Mouse (Mus musculus) cerebellum, postnatal 36 days (tissue): ENCODE results near the gene Zfp384.

Experiments used
- DNase-seq, 2 experiments: peaks; one replicate each; pipeline ENCODE4 v3.0.0; 2021 to 2022; ENCODE audit warnings: mixed read lengths in 2 of 2

Gene Zfp384

GRCm38 (mm10) chr6:125009129-125009180 is at the start of gene Zfp384:
Gene Zfp384 (plus strand): TSS chr6:125009145.
- no peak for DNase-seq

- DNase-seq, result no peak
Observed at GRCm38 (mm10) chr6:124959960-124960359, 49.0 kb upstream of the Zfp384 start.

- no peak for DNase-seq
Observed at GRCm38 (mm10) chr6:124961021-124961420, 47.9 kb upstream of the Zfp384 start.

- DNase-seq, result peak in 1 of 2 experiments; percentile 14
Observed at GRCm38 (mm10) chr6:124964638-124965037, 44.3 kb upstream of the Zfp384 start.

- peak; percentile 94 to 97 for DNase-seq
Observed at GRCm38 (mm10) chr6:124965088-124965719, 43.7 kb upstream of the Zfp384 start, which contains the start of gene Cops7a. Gene Cops7a (minus strand): TSS chr6:124965538.

- DNase-seq, result no peak
Observed at GRCm38 (mm10) chr6:124965747-124966146, 43.2 kb upstream of the Zfp384 start.

GRCm38 (mm10) chr6:124966466-124967118 is 42.4 kb upstream of the Zfp384 start:
- no peak for DNase-seq

- peak; percentile 61 to 69 for DNase-seq
Observed at GRCm38 (mm10) chr6:124967766-124968165, 41.2 kb upstream of the Zfp384 start.

- no peak for DNase-seq
Observed at GRCm38 (mm10) chr6:124992241-124992640, 16.7 kb upstream of the Zfp384 start.

- DNase-seq, result no peak
Observed at GRCm38 (mm10) chr6:124993365-124993764, 15.6 kb upstream of the Zfp384 start.

- no peak for DNase-seq
Observed at GRCm38 (mm10) chr6:124993876-124994275, 15.1 kb upstream of the Zfp384 start.

- no peak for DNase-seq
Observed at GRCm38 (mm10) chr6:124995246-124995645, 13.7 kb upstream of the Zfp384 start.

GRCm38 (mm10) chr6:124995831-124996403 is 13.0 kb upstream of the Zfp384 start:
- DNase-seq, result no peak

- peak; percentile 88 to 91 for DNase-seq
Observed at GRCm38 (mm10) chr6:124996551-124997501, 12.1 kb upstream of the Zfp384 start, which contains the start of gene Pianp. Gene Pianp (plus strand): TSS chr6:124996694.

- no peak for DNase-seq
Observed at GRCm38 (mm10) chr6:124998066-124998465, 10.9 kb upstream of the Zfp384 start.

GRCm38 (mm10) chr6:124999091-124999490 is 9.9 kb upstream of the Zfp384 start:
- no peak for DNase-seq

GRCm38 (mm10) chr6:124999546-124999945 is 9.4 kb upstream of the Zfp384 start:
- DNase-seq, result no peak

GRCm38 (mm10) chr6:125003706-125004105 is 5.2 kb upstream of the Zfp384 start:
- no peak for DNase-seq

- no peak for DNase-seq
Observed at GRCm38 (mm10) chr6:125005086-125005485, 3.9 kb upstream of the Zfp384 start.

GRCm38 (mm10) chr6:125008060-125008459 is 885 bp upstream of the Zfp384 start:
- no peak for DNase-seq

GRCm38 (mm10) chr6:125008586-125009128 is 288 bp upstream of the Zfp384 start:
- peak; percentile 96 to 97 for DNase-seq

- peak; percentile 74 to 79 for DNase-seq
Observed at GRCm38 (mm10) chr6:125009181-125010073, 482 bp downstream of the Zfp384 start.
